Mouse (Mus musculus): ENCODE results near the gene Utp6. TPM values are rescaled to one million over a fixed set of nuclear protein-coding genes. Genes with fewer than 3 reads are reported as not detected.

Gene Utp6
- polyA plus RNA-seq, 1 experiment = 17.5 TPM

DNA sequence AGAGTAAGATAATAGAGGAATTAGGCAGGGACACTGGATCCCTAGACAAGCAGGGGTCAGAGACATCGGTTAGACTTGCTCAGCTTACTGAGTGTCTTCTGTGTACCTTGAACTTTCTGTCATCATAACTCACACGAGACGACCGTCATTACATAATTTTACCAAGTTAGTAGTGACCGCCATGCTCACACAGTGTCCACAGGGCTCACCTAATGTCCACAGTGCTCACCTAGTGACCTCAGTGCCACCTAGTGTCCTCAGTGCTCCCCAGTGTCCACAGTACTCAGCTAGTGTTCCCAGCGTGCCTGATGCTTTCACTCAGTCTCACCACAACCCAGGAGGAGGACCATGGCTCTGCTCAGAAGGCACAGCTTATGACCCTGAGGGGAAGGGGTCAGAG lies 77.4 kb downstream of the Utp6 start:
- H3K4me3 ChIP-seq = no peak overlapping the region
- no peaks in the 10 kb centered on the region for H3K36me3 ChIP-seq (ENCODE audit: control insufficient read depth, insufficient read depth)
- H3K27me3 ChIP-seq (ENCODE audit: control insufficient read depth, insufficient read depth, insufficient read length) = no peaks in the 10 kb centered on the region
- no peak overlapping the region for H3K4me2 ChIP-seq (ENCODE audit: low read depth)
- no peaks in the 10 kb centered on the region for H3K79me2 ChIP-seq (ENCODE audit: control insufficient read depth, insufficient read depth)
- TF ChIP-seq POLR2A (IDR thresholded peaks at IDR 0.05; ENCODE audit: insufficient read length, low read depth) (no peak), MYOG (IDR thresholded peaks at IDR 0.05; ENCODE audit: control insufficient read depth in 1 of 3, insufficient read depth in 1 of 3, insufficient read length in 2 of 3, low read depth in 2 of 3) (no peak), E2F4 (IDR thresholded peaks at IDR 0.05; ENCODE audit: insufficient read depth) (no peak), TCF3 (IDR thresholded peaks at IDR 0.05; ENCODE audit: insufficient read length, low read depth) (no peak), MAX (IDR thresholded peaks at IDR 0.05; ENCODE audit: low read depth) (no peak), CEBPB (IDR thresholded peaks at IDR 0.05; ENCODE audit: insufficient read depth, poor library complexity, severe bottlenecking) (no peak)
- no peak overlapping the region for H3ac ChIP-seq (ENCODE audit: control insufficient read depth, insufficient read length)

Other genes with a start within 250 kb of the Utp6 start
- gene Suz12, start 30.7 kb upstream of the Utp6 start, polyA plus RNA-seq (2012; fragmentation: generic; extraction: Trizol) = 8.3 TPM
- 12.6 TPM for gene Crlf3, start 118.6 kb upstream of the Utp6 start, polyA plus RNA-seq (2012; fragmentation: generic; extraction: Trizol)
- gene Atad5, start 127.0 kb upstream of the Utp6 start, polyA plus RNA-seq (2012; fragmentation: generic; extraction: Trizol) = 0.58 TPM
- gene Tefm, start 179.8 kb upstream of the Utp6 start, polyA plus RNA-seq (2012; fragmentation: generic; extraction: Trizol) = 13.0 TPM
- gene Adap2, start 191.7 kb upstream of the Utp6 start, polyA plus RNA-seq (2012; fragmentation: generic; extraction: Trizol) = 0.05 TPM
- gene Rnf135, start 221.5 kb upstream of the Utp6 start, polyA plus RNA-seq (2012; fragmentation: generic; extraction: Trizol) = 5.1 TPM
- 24.9 TPM for gene Rhot1, start 246.6 kb upstream of the Utp6 start, polyA plus RNA-seq (2012; fragmentation: generic; extraction: Trizol)

Data from myocyte (in vitro differentiated cells).